Mouse (Mus musculus) CH12.LX (cell line): Measurements from ENCODE around the gene Snx5. TPM values are rescaled to one million over a fixed set of nuclear protein-coding genes. Genes with fewer than 3 reads are reported as not detected.

Experiments used
- DNase-seq: peaks from one replicate; pipeline ENCODE4 v3.0.0-alpha.2; 2013; ENCODE audit errors: extremely low read depth
- H3K27ac ChIP-seq: 2 replicates; pipeline ENCODE4 v1.5.1; 2012; ENCODE audit warnings: low read depth, mild to moderate bottlenecking, control low read depth, moderate library complexity; ENCODE audit not compliant: insufficient read depth
- H3K27me3 ChIP-seq: replicated peaks from 2 replicates; pipeline ENCODE3; 2012; ENCODE audit warnings: inconsistent platforms
- H3K36me3 ChIP-seq, 2 experiments: replicated peaks in 1 of 2; 2 replicates each; pipeline versions ENCODE3 to v1.6.1; 2012; ENCODE audit warnings: inconsistent platforms in 1 of 2, low read length in 1 of 2, mild to moderate bottlenecking in 1 of 2, mixed read lengths in 1 of 2, moderate library complexity in 1 of 2; ENCODE audit not compliant: control insufficient read depth in 1 of 2, insufficient read depth in 1 of 2
- H3K4me1 ChIP-seq, 2 experiments: 2 replicates each; pipeline ENCODE4 v1.6.1; 2012; ENCODE audit warnings: inconsistent platforms in 1 of 2, moderate library complexity in 1 of 2; ENCODE audit not compliant: insufficient read depth in 2 of 2, control insufficient read depth in 1 of 2
- H3K4me2 ChIP-seq: 2 replicates; pipeline ENCODE4 v1.6.1; 2012; ENCODE audit warnings: low read depth, mild to moderate bottlenecking, control low read depth; ENCODE audit not compliant: poor library complexity, insufficient read depth, severe bottlenecking
- H3K4me3 ChIP-seq, 3 experiments: fragments of 150-350 bp in 1 of 3; sonication (generic) in 1 of 3; replicated peaks in 1 of 3; 2 replicates each; pipeline versions ENCODE3 to v1.5.1; 2011 to 2012; ENCODE audit warnings: low read depth in 2 of 3, low read length in 2 of 3, mild to moderate bottlenecking in 2 of 3, moderate library complexity in 2 of 3, control low read depth in 1 of 3, improper control_type of control experiment in 1 of 3, inconsistent platforms in 1 of 3, mixed read lengths in 1 of 3; ENCODE audit not compliant: poor library complexity in 1 of 3
- H3K79me2 ChIP-seq: replicated peaks from 2 replicates; pipeline ENCODE4 v1.6.1; 2012; ENCODE audit warnings: mild to moderate bottlenecking, moderate library complexity; ENCODE audit not compliant: control insufficient read depth, poor library complexity, insufficient read depth, severe bottlenecking; ENCODE audit errors: extremely low read depth
- H3K9ac ChIP-seq: 2 replicates; pipeline ENCODE4 v1.6.1; 2012; ENCODE audit warnings: low read depth, mild to moderate bottlenecking, control low read depth, moderate library complexity; ENCODE audit not compliant: insufficient read depth
- H3K9me3 ChIP-seq: replicated peaks from 2 replicates; pipeline ENCODE3; 2012; ENCODE audit warnings: low read length, inconsistent platforms, mixed read lengths
- CHD1 ChIP-seq: IDR thresholded peaks from 2 replicates; pipeline ENCODE4 v1.6.1; 2012; ENCODE audit warnings: low read depth, low read length, improper control_type of control experiment, inconsistent platforms
- CHD2 ChIP-seq: IDR thresholded peaks from 2 replicates; pipeline ENCODE4 v1.6.1; 2011; ENCODE audit warnings: low read length, improper control_type of control experiment
- CTCF ChIP-seq, 2 experiments: IDR thresholded peaks in 1 of 2; conservative IDR thresholded peaks in 1 of 2; 2 replicates each; pipeline ENCODE4 v1.5.1; 2011 to 2012; ENCODE audit warnings: low read depth in 2 of 2, low read length in 2 of 2, improper control_type of control experiment in 1 of 2, inconsistent platforms in 1 of 2, mild to moderate bottlenecking in 1 of 2, moderate library complexity in 1 of 2
- E2F4 ChIP-seq: IDR thresholded peaks from 2 replicates; pipeline ENCODE4 v1.6.1; 2011; ENCODE audit warnings: low read depth, low read length, improper control_type of control experiment; ENCODE audit not compliant: insufficient replicate concordance
- ELF1 ChIP-seq: IDR thresholded peaks from 2 replicates; pipeline ENCODE4 v1.6.1; 2014; ENCODE audit warnings: low read depth, mild to moderate bottlenecking, inconsistent platforms, low read length, improper control_type of control experiment
- EP300 ChIP-seq: IDR thresholded peaks from 2 replicates; pipeline ENCODE4 v1.6.1; 2011; ENCODE audit warnings: low read length, improper control_type of control experiment
- HCFC1 ChIP-seq: IDR thresholded peaks from 2 replicates; pipeline ENCODE4 v1.6.1; 2012; ENCODE audit warnings: low read depth, mild to moderate bottlenecking, inconsistent platforms, low read length, improper control_type of control experiment
- IRF4 ChIP-seq: IDR thresholded peaks from 2 replicates; pipeline ENCODE4 v1.6.1; 2014; ENCODE audit warnings: low read depth, mild to moderate bottlenecking, inconsistent platforms, low read length, improper control_type of control experiment
- JUN ChIP-seq: IDR thresholded peaks from 2 replicates; pipeline ENCODE4 v1.6.1; 2011; ENCODE audit warnings: low read depth, mild to moderate bottlenecking, low read length, improper control_type of control experiment, moderate library complexity; ENCODE audit not compliant: insufficient read depth
- JUND ChIP-seq: conservative IDR thresholded peaks from 2 replicates; pipeline ENCODE4 v1.6.1; 2011; ENCODE audit warnings: low read depth, low read length, improper control_type of control experiment
- MAFK ChIP-seq: IDR thresholded peaks from 2 replicates; pipeline ENCODE4 v1.6.1; 2011; ENCODE audit warnings: low read length, improper control_type of control experiment; ENCODE audit not compliant: insufficient replicate concordance
- MAZ ChIP-seq: IDR thresholded peaks from 2 replicates; pipeline ENCODE4 v1.6.1; 2012; ENCODE audit warnings: low read depth, mild to moderate bottlenecking, inconsistent platforms, low read length, improper control_type of control experiment, moderate library complexity
- MYC ChIP-seq: IDR thresholded peaks from 2 replicates; pipeline ENCODE4 v1.6.1; 2011; ENCODE audit warnings: low read depth, mild to moderate bottlenecking, improper control_type of control experiment, low read length
- NELFE ChIP-seq: IDR thresholded peaks from 2 replicates; pipeline ENCODE4 v1.6.1; 2011; ENCODE audit warnings: low read depth, low read length, improper control_type of control experiment
- PAX5 ChIP-seq: IDR thresholded peaks from 2 replicates; pipeline ENCODE4 v1.6.1; 2012; ENCODE audit warnings: low read length, inconsistent platforms, mixed read lengths
- POLR2AphosphoS2 ChIP-seq: IDR thresholded peaks from 2 replicates; pipeline ENCODE4 v1.6.1; 2011; ENCODE audit warnings: low read depth, low read length, improper control_type of control experiment
- RCOR1 ChIP-seq: conservative IDR thresholded peaks from 2 replicates; pipeline ENCODE4 v1.6.1; 2012; ENCODE audit warnings: low read depth, mild to moderate bottlenecking, inconsistent platforms, low read length, improper control_type of control experiment
- SMC3 ChIP-seq: IDR thresholded peaks from 2 replicates; pipeline ENCODE4 v1.6.1; 2011; ENCODE audit warnings: low read depth, low read length, improper control_type of control experiment
- USF2 ChIP-seq: conservative IDR thresholded peaks from 2 replicates; pipeline ENCODE4 v1.6.1; 2011; ENCODE audit warnings: low read depth, low read length, improper control_type of control experiment
- ZKSCAN1 ChIP-seq: IDR thresholded peaks from 2 replicates; pipeline ENCODE4 v1.6.1; 2012; ENCODE audit warnings: low read depth, inconsistent platforms, low read length, improper control_type of control experiment, borderline replicate concordance
- dilution Hi-C: fragments of 300-500 bp; cut with MboI; formaldehyde crosslinking; loops from 2 replicates; pipeline ENCODE4 v1.14.3; 2020; ENCODE audit warnings: low sequenced_read_pairs; ENCODE audit not compliant: extremely low pct_unique_long_range_greater_than_20kb, extremely low pct_ligation_motif_present
- in situ Hi-C: fragments of 300-500 bp; cut with MboI; formaldehyde crosslinking; loops from 3 replicates; pipeline ENCODE4 v1.14.3; 2019; ENCODE audit warnings: low sequenced_read_pairs, low pct_ligation_motif_present, low pct_unique_long_range_greater_than_20kb, mixed read lengths
- polyA plus RNA-seq: library from polyadenylated mRNA; unstranded; fragments of >175 nt; gene quantifications from 2 replicates; pipeline ENCODE4 v1.2.1, GENCODE M21; 2012; ENCODE audit warnings: low read depth; ENCODE audit not compliant: insufficient read length
- total RNA-seq, 2 experiments: library from RNA; depleted of rRNA; stranded (reverse); fragments of 300-350 nt in 1 of 2; fragments of >200 nt in 1 of 2; gene quantifications; 2 replicates each; pipeline ENCODE4 v1.2.3; 2012 to 2014

Gene Snx5
- total and polyA plus RNA-seq, 3 experiments: 380 to 1,220 (median 666) TPM

DNA sequence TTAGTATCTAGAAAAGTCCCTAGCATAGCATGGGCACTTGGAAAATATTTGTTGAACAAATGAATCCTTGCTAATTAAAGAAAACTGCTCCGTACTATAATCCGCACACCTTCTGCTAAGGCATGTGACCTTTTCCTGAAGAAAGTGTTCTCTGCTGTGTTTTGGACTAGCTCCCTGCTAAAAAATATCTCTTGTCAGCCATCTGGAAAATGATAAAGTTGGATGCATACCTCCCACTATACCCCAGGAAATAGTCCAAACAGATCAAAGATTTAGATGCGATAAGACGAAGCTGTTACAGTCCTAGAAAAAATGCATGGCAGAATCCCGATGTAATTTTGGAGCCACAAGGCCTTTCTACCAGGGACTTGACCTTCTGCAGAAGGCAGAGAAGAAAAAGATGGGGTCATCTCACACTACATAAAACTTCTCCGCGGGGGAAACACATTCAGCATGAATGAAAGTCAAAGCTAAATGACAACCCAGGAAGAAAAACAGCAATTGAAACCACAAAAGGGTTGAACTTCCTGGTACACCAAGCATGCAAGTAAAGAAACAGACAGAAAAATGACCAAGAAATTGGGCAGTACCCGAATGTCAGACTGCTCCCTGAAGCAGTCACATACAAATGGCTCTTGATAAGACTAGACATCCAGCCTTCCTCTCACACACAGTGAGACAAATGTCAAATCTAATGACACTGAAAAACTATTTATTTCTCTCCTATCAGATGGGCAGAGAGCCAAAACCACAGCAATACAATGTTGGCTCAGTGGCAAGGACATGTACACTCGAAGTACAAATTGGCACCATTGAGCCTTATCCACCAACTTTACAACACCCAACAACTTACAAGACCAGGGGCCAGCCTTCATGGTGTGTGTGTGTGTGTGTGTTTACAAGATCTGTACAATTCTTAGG, 29.3 kb upstream of the Snx5 start:
- H3K9me3 ChIP-seq: no peaks in the 10 kb centered on the region
- peak overlapping the region; percentile 30; the same call in 1 of the 2 replicates for H3K4me2 ChIP-seq
- in situ Hi-C loops: no loop called here
- no peaks in the 10 kb centered on the region for H3K36me3 ChIP-seq
- dilution Hi-C loops: no loop called here
- no peak overlapping the region for H3K27ac ChIP-seq
- DNase-seq: no peak
- TF ChIP-seq IRF4 (0 out of 2 replicates have a peak, but pooled peaks have one; percentile 17), POLR2AphosphoS2 (no peak), HCFC1 (peak; percentile 66)
- peaks cover 3 to 30% of the 10 kb centered on the region in 2 experiments for H3K4me1 ChIP-seq
- H3K27me3 ChIP-seq: no peaks in the 10 kb centered on the region
- no peak overlapping the region for H3K9ac ChIP-seq
- no peak overlapping the region for H3K4me3 ChIP-seq
- H3K79me2 ChIP-seq: no peaks in the 10 kb centered on the region

DNA sequence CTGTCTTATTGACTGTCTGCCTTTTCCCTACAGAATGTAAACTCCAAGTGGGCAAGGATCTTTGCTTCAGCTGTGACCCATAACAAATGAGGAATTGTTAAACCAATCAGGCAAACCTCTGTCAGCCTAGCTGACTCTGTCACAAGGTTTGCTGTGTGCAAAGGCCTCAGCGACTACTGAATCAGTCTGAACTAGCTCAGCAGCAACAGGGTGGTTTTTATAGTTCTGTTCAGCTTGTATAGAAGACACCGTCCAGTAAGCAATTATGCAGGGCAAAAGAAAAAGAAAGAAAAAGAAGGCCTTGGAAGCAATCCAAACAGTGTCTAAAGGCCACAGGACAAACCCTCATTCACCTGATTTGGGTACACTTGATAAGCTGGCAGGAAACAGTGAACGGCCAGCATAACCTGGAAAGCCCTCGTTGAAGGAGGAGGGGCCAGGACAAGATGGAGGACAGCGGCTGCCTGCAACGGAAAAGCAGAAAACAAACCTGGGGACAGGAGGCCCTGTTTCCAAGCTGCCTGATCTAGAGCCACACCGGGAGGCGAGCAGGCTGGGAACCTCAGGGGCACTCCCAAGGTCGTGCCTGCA, 24.5 kb upstream of the Snx5 start:
- DNase-seq: no peak
- H3K4me3 ChIP-seq: no peak overlapping the region
- H3K27me3 ChIP-seq: no peaks in the 10 kb centered on the region
- H3K36me3 ChIP-seq: no peaks in the 10 kb centered on the region
- TF ChIP-seq CTCF (conservative IDR thresholded peaks at IDR 0.05 in 1 of 2, IDR thresholded peaks at IDR 0.05 in 1 of 2; ENCODE audit: low read depth in 2 of 2, low read length in 2 of 2) (no peak), JUN (no peak), IRF4 (no peak), CHD2 (no peak), MYC (no peak), NELFE (no peak), RCOR1 (no peak), ELF1 (no peak), MAZ (no peak), HCFC1 (no peak), E2F4 (no peak), USF2 (no peak), SMC3 (no peak), CHD1 (no peak), JUND (no peak), PAX5 (no peak), ZKSCAN1 (no peak), EP300 (no peak), MAFK (no peak)
- in situ Hi-C loops: no loop called here
- no peak overlapping the region for H3K27ac ChIP-seq
- H3K4me2 ChIP-seq: no peak overlapping the region
- H3K9ac ChIP-seq: no peak overlapping the region
- no peaks in the 10 kb centered on the region for H3K9me3 ChIP-seq
- H3K79me2 ChIP-seq: no peaks in the 10 kb centered on the region
- H3K4me1 ChIP-seq: peaks cover 0 to 6% of the 10 kb centered on the region in 2 experiments; a peak in 3 of 4 replicates
- dilution Hi-C loops: no loop called here
